Mouse (Mus musculus) left cerebral cortex, adult 2 months (tissue): Measurements from ENCODE around the gene Fsd1l. TPM values are rescaled to one million over a fixed set of nuclear protein-coding genes. Genes with fewer than 3 reads are reported as not detected.

Experiments used
- DNase-seq, 2 experiments: peaks; one replicate each; pipeline ENCODE4 v3.0.0; 2021 to 2022; ENCODE audit warnings: low spot score in 2 of 2, mixed read lengths in 1 of 2; ENCODE audit errors: extremely low spot score in 1 of 2
- H3K27ac ChIP-seq: fragments of 200-600 bp; 2 replicates; pipeline ENCODE4 v1.8.1; 2022
- H3K4me3 ChIP-seq: fragments of 200-600 bp; 2 replicates; pipeline ENCODE4 v1.8.1; 2022
- CTCF ChIP-seq: fragments of 200-600 bp; IDR thresholded peaks from 2 replicates; pipeline ENCODE4 v1.8.1; 2022; ENCODE audit warnings: antibody characterized with exemption, mild to moderate bottlenecking, moderate library complexity
- intact Hi-C: fragments of 180-260 bp; cut with DNase I; formaldehyde crosslinking; loops from one replicate; pipeline ENCODE4 v1.15.1; 2025
- total RNA-seq, 2 experiments: library from RNA; stranded (reverse); gene quantifications; 2 replicates each; pipeline ENCODE4 v1.2.3; 2021

Gene Fsd1l
- total RNA-seq, 2 experiments from 2014 or later: 35.0 to 38.4 TPM

DNA sequence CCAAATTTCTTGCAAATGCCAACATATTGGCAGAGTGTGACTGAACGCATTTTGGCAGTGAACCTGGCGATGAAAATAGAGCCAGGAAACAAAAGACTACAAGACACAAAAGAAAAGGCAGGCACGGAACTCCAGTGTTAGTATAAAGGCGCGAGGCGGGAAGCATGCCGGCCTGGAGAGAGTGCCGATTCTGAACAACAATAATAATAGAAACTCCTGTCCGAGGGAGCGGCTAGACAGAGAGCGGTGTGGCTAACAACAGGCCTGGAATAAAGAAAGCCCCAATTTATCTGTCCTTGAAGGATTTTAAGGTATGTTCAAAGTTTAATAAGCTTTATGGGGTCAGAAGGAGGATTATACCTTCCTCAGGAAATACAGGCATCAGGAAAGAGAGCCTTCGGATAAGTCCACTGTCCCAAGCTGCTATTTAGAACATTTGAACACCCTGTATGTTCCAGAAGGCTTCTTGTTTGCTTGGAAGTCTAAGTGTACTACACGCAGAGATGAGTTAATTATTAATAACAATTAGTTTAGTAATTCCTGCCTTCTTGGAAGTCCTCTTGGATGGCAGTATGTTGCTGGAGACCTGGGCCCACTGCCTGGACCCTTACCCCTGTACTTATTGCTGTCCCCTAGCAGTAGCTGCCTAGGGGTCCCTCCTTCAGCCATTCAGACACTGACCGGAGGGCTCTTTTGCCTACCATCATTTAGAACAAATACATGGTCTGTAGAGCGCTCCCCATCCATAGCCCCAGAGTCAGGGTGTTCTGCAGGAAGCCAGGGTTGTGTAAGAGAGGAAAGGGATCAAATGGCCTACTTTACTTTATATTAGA is 35.0 kb upstream of the Fsd1l start:
- H3K4me3 ChIP-seq: no peak overlapping the region
- TF ChIP-seq CTCF: no peak
- H3K27ac ChIP-seq: no peak overlapping the region
- intact Hi-C loops: loop anchor here (10.0 kb wide), 1 partner anchor 241 kb away; no protein-coding TSS in a partner anchor
- DNase-seq: no peak

- peak; percentile 61 for TF ChIP-seq CTCF
- intact Hi-C loops: no loop called here
- no peak for DNase-seq
- no peak overlapping the region for H3K4me3 ChIP-seq
- H3K27ac ChIP-seq: no peak overlapping the region
Measured at GRCm38 (mm10) chr4:53600462-53600861, 30.8 kb upstream of the Fsd1l start.

DNA sequence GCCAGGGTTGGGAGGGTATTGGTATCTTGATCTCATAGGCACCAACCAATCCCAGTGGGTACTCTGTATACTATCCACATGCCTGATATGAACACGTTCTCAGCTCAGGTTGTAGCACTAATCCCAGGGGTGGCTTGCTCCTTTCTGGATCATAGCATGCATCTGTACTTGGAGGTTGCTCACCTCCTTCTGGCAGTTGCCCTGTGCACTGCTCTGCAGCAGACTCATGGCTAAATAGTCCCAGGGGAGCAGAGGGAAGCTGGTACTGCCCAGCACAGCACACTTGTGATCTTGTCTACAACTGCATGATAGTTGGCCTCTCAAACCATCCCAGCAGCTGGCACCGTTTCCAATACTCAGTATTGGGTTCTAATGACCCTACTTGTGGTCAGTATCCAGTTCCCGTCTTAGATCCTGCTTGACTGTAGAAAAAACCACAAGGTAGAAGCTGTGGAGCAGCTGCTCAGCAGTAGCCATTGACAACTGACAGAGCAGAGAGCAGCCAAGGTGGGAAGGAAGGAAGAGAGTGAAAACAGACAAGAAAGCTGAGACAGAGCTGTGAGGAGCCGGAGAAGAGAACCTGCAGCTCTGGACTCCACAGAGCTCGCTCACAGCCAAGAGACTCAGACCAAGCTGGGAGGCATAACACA is 16.6 kb upstream of the Fsd1l start:
- H3K4me3 ChIP-seq: no peak overlapping the region
- DNase-seq: no peak
- H3K27ac ChIP-seq: no peak overlapping the region
- TF ChIP-seq CTCF: no peak
- intact Hi-C loops: no loop called here

DNA sequence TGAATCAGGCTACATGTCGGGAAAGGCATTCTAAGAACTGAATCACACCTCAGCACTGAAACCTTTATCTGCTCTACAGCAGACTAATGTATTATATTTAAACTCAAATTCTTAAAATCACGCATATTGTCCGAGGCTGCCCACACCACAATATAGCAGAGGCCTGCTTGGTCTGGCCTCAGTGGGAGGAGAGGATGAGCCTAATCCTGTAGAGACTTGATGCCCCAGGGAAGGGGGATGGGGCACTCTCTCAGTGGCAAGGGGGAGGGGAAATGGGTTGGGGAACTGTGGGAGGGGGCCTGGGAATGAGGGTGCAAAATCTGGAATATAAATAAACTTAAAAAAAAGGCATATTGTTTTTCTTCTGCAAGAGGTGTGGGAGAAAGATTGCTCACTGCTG is 13.3 kb upstream of the Fsd1l start:
- Histone ChIP-seq H3K4me3 (no peak overlapping the region), H3K27ac (no peak overlapping the region)
- intact Hi-C loops: no loop called here
- DNase-seq: no peak
- TF ChIP-seq CTCF: no peak

DNA sequence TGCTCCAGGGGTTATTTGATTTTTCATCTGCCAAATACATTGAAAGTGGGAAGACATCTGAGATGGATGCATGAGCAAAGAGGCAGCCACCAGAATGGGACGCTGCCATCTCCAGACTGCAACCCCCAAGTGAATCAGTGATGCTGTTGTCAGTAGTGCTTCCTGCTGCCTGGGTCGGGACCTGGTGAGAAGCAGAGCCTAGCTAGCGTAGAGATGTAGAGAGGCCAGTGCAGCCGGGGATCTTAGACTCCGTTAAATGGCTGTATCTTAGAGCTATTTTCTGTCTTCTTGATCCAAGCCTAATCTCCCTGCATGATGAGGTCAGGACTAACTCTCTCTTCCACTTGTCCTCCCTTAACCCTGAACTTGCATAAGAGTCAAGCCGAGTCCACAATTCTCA is 11.2 kb upstream of the Fsd1l start:
- Histone ChIP-seq H3K27ac (no peak overlapping the region), H3K4me3 (no peak overlapping the region)
- DNase-seq: no peak
- intact Hi-C loops: no loop called here
- no peak for TF ChIP-seq CTCF

- no peak for DNase-seq
- intact Hi-C loops: no loop called here
- Histone ChIP-seq H3K4me3 (no peak overlapping the region), H3K27ac (no peak overlapping the region)
- TF ChIP-seq CTCF: no peak
Measured at GRCm38 (mm10) chr4:53621084-53621483, 10.2 kb upstream of the Fsd1l start.

DNA sequence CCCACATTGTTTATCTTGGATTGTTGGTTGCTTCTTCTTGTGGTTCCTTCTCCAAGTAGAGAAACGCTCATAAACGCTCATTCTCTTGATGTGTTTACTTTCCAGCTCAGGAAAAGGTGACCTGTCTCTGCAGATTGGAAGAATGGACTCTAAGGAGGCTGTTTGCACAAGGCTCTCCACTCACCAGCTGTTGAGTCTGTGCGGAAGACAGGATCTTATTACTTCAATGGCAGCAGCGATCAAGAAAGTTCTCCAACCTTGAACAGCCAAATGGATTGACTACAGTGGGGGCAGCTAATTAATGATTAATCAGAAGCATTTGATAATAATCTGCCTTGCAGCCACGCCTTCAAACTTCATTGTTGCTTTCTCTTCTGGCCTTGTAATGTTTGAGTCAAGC is 9.8 kb upstream of the Fsd1l start:
- TF ChIP-seq CTCF: no peak
- no peak for DNase-seq
- intact Hi-C loops: no loop called here
- Histone ChIP-seq H3K4me3 (no peak overlapping the region), H3K27ac (no peak overlapping the region)

GRCm38 (mm10) chr4:53623711-53624110 is 7.6 kb upstream of the Fsd1l start:
- intact Hi-C loops: no loop called here
- H3K4me3 ChIP-seq: no peak overlapping the region
- DNase-seq: no peak
- H3K27ac ChIP-seq: no peak overlapping the region
- no peak for TF ChIP-seq CTCF

DNA sequence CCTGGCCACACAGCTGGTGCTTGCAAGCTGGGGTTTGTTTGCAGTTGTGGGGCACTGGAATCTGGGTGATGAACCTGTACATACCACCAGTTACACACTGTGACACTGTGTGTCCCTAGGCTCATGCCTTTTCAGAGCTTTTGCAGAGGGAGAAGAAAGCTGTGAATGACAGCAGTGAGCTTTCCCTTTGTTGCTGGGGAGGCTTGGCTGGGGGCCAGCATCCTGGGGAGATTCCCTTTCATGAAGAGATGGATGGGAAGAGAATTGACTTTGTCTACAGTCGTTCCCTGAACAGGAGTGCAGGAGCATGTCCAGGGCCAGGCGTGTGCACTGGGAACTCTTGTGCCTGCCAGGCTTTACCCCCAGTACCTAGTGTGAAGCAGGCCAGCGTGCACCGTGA is 6.5 kb upstream of the Fsd1l start:
- intact Hi-C loops: no loop called here
- Histone ChIP-seq H3K4me3 (no peak overlapping the region), H3K27ac (no peak overlapping the region)
- DNase-seq: no peak
- TF ChIP-seq CTCF: no peak

DNA sequence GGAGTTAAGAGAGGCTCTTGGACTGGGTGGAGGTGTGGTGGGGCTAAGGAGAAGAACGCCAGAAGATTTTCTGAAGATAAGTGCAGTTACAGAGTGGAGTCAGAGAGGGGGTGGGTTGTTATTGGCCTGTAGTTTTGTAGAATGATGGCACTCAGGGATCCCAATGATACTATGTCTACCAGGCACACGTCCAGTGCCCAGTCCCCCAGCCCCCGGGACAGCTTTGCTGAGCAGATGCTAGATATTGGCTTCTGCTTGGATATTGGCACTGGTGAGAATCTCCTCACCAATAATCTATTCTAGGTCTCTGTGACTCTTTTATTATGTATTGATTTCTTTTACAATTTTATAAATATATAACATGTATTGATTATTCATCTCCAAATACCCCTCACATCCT is 6.0 kb upstream of the Fsd1l start:
- intact Hi-C loops: no loop called here
- Histone ChIP-seq H3K27ac (no peak overlapping the region), H3K4me3 (no peak overlapping the region)
- no peak for TF ChIP-seq CTCF
- DNase-seq: no peak

DNA sequence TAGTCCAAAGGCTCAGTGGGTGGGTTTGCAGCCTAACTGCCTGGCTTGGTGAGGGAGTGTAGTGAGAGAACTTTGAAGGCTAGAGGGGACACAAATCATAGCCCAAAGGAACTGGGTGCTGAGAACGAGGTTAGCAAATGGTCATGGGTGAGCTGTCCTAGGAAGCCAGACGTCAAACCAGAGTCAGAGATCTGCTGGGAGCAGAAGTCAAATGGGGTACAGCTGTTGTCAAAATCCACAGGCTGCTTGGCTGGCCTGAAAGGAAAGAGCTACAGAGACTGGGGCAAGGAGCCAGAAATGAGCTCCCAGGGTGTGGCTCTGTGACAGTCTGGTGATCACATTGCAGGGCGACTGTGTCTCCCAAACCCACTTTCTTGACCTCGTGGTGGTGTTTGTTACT is 2.3 kb upstream of the Fsd1l start:
- Histone ChIP-seq H3K4me3 (no peak overlapping the region), H3K27ac (no peak overlapping the region)
- no peak for DNase-seq
- TF ChIP-seq CTCF: no peak
- intact Hi-C loops: no loop called here

- Histone ChIP-seq H3K4me3 (peak overlapping the region; percentile 83), H3K27ac (peak overlapping the region; percentile 87)
- no peak for DNase-seq
- intact Hi-C loops: loop anchor here (2.0 kb wide), 1 partner anchor 84 kb away; no protein-coding TSS in a partner anchor
- TF ChIP-seq CTCF: no peak; the same call in 1 of the 2 replicates
Measured at GRCm38 (mm10) chr4:53630963-53631315, 332 bp upstream of the Fsd1l start.

DNA sequence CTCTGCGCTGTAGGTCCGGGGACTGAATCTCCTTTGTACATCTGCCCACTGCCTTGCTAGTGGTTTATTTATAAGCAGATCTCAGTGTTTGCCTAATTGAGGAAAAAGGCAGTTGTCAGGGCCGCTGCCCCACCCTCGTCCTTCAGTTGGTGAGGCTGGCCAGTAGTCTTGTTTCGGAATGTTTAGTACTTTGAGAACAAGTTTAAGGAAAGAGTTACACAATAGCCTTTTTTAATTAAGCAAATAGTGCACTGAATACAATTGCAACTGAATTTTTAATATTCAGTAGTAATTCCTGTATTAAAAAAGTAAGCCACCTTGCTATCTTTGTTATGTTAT is 709 bp downstream of the Fsd1l start:
- Histone ChIP-seq H3K4me3 (peak overlapping the region; percentile 83), H3K27ac (peak overlapping the region; percentile 87)
- intact Hi-C loops: no loop called here
- DNase-seq: no peak
- no peak for TF ChIP-seq CTCF
